Mouse (Mus musculus): Measurements from ENCODE around the gene Haghl.

Gene Haghl

GRCm38 (mm10) chr17:25785281-25785745 lies at the start of gene Haghl:
Gene Haghl (minus strand): TSS chr17:25785673.
- peak; percentile 95 for DNase-seq

GRCm38 (mm10) chr17:25834595-25835222 lies 49.2 kb upstream of the Haghl start:
- no peak for DNase-seq

DNA sequence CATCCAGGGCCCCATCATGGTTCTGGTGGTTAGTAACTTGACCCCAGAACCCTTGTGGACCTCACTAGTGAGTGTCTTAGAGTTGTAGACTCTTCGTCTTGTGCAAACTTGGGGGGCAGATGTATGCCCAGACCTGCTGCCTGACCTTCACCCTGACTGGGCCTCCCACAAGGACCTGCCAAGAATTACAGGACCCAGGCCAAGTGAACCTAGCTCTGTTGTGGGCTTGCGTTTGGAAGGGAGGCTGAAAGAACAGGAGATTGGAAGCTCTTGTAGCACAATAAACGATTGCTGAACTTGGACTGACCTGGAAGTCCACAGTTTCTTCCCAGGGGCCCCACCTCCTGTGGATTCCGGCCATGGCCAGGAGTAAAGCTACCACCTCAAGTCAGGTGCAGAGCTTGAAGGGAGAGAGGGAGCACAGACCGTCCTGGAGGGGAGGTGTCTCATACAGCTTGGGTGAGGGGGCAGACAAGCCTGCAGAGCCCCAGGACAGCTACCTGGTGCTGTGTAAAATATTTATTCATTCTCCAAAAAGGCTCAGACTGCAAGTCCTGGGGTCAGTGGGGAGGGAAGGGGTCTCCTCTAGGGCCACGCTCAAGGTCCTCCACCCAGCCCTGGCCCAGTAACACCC lies 48.6 kb upstream of the Haghl start:
- DNase-seq = no peak

GRCm38 (mm10) chr17:25833291-25833663 lies 47.8 kb upstream of the Haghl start, which contains the start of gene Stub1:
Gene Stub1 (minus strand): TSS chr17:25833404.
- peak; percentile 93 to 96 for DNase-seq

- DNase-seq = peak; percentile 100
These were observed 47.2 kb upstream of the Haghl start for GRCm38 (mm10) chr17:25832436-25833290.

GRCm38 (mm10) chr17:25831451-25832281 lies 46.2 kb upstream of the Haghl start:
- peak in 1 of 2 experiments; percentile 53 for DNase-seq

DNA sequence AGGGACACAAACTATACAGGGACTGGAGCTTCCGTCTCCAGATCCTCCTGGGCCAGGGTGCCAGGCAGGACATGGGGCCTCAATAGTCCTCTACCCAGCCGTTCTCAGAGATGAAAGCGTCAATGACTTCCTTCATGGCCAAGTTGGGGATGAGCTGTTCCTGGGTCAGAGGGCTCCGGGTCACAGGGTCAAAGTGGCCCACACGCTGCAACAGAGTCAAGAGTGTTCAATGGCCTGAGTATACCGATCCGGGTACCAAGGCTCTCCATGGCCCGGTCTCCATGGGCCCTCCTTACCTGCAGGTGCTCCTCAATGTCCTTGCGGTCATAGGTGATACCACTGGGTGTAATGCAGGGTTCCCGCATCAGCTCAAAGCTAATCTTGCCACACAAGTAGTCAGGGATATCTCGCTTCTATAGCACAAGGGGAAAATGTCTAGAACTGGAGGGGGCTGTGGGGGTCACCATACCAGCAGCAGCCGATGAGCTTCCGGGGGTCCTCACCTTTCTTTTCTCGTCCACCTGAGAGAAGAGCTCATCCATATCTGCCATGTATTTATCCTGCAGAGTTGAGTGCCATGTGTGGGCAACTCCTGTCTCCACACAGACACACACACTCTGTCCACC lies 45.4 kb upstream of the Haghl start:
- DNase-seq = no peak

- no peak for DNase-seq
These were observed 44.8 kb upstream of the Haghl start for GRCm38 (mm10) chr17:25830200-25830753.

- DNase-seq = no peak
These were observed 44.1 kb upstream of the Haghl start for GRCm38 (mm10) chr17:25829558-25830017.

DNA sequence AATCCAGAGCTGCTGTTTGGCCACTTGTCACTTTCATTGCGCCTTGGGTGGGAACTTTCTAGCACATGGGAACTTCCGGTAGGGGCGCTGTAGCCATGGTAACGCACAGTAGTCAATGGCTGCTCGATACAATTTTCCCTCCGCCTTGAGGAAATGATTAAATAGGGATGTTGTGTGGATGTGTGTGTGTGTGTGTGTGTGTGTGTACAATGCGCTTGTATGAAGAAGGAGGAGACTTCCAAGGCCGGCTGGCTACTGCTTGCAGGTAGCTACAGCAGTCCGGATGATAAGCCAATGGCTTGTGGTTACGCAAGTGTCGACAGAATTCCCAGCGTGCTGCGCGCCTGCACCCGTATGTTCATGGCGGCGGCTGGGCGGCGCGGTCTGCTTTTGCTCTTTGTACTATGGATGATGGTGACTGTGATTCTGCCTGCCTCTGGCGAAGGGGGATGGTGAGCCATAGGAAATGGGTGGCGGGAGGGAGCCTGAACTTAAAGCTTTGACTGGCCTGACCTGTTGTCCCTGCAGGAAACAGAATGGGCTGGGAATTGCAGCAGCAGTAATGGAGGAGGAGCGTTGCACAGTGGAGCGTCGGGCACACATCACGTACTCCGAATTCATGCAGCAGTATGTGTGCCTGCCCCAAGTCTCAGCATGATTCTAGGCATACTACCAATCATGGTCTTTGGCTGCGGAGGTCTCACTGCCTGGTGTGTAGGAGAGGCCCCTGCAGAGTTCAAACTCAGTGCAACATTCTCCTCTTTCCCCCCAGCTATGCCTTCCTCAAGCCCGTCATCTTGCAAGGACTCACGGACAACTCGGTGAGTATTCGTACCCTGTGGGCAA lies 43.5 kb upstream of the Haghl start, which contains the start of gene Jmjd8:
TSS of gene Jmjd8 (plus strand) at position 156 of the 846 bp plus-strand sequence.
- peak; percentile 78 to 79 for DNase-seq

DNA sequence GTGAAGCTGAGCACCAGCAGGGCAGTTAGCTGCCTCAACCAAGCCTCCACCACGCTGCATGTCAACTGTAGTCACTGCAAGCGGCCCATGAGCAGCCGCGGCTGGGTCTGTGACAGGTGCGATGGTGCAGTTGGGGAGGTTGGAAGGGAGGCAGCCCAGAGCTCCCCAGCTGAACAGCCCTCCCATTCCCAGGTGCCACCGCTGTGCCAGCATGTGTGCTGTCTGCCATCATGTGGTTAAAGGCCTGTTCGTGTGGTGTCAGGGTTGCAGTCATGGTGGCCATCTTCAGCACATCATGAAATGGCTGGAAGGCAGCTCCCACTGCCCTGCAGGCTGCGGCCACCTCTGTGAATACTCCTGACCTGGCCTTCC lies 42.7 kb upstream of the Haghl start:
- DNase-seq = no peak

- DNase-seq = no peak
These were observed 42.2 kb upstream of the Haghl start for GRCm38 (mm10) chr17:25827546-25828222.

DNA sequence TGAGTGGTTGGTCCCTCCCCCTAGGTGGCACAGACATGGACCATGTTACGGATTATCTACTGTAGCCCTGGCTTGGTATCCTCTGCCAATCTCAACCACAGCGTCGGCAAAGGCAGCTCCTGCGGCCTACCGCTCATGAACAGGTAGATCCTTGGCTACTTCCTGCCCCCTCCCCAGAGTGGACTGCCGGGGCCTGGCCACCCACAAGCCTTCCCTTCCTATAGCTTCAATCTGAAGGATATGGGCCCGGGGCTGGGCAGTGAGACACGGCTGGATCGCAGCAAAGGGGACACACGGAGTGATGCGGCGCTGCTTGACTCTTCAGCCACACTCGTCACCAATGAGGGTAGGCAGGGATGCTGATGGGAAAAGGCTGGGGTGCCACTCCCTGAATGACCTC lies 41.5 kb upstream of the Haghl start:
- DNase-seq = no peak

- no peak for DNase-seq
These were observed 40.6 kb upstream of the Haghl start for GRCm38 (mm10) chr17:25825984-25826570.

- no peak for DNase-seq
These were observed 39.8 kb upstream of the Haghl start for GRCm38 (mm10) chr17:25825311-25825710.

- DNase-seq = no peak
These were observed 39.1 kb upstream of the Haghl start for GRCm38 (mm10) chr17:25824362-25825142.

- DNase-seq = peak; percentile 78 to 85
These were observed 38.0 kb upstream of the Haghl start, which contains the start of gene Wdr24 for GRCm38 (mm10) chr17:25823452-25823851. Gene Wdr24 (plus strand): TSS chr17:25823627.

All from lung, postnatal 4 days (tissue).